Mouse (Mus musculus): Measurements from ENCODE around the gene Synj2. TPM values are rescaled to one million over a fixed set of nuclear protein-coding genes. Genes with fewer than 3 reads are reported as not detected.

Gene Synj2
- total RNA-seq, 2 experiments from 2014 or later, result 30.0 to 31.4 TPM

- no peak for DNase-seq
These were observed 5.4 kb upstream of the Synj2 start for GRCm38 (mm10) chr17:5935680-5936079.

- no peak for DNase-seq
These were observed 4.8 kb upstream of the Synj2 start for GRCm38 (mm10) chr17:5936276-5936675.

GRCm38 (mm10) chr17:5937441-5937840 lies 3.6 kb upstream of the Synj2 start:
- no peak for DNase-seq

GRCm38 (mm10) chr17:5939871-5940270 lies 1.2 kb upstream of the Synj2 start:
- DNase-seq, result no peak

GRCm38 (mm10) chr17:5940792-5941191 lies 288 bp upstream of the Synj2 start:
- DNase-seq, result peak; percentile 82

GRCm38 (mm10) chr17:5942156-5942555 lies 1.1 kb downstream of the Synj2 start:
- no peak for DNase-seq

- no peak for DNase-seq
These were observed 2.0 kb downstream of the Synj2 start for GRCm38 (mm10) chr17:5943053-5943452.

- no peak for DNase-seq
These were observed 6.0 kb downstream of the Synj2 start for GRCm38 (mm10) chr17:5947039-5947438.

- DNase-seq, result no peak
These were observed 11.4 kb downstream of the Synj2 start for GRCm38 (mm10) chr17:5952455-5952854.

GRCm38 (mm10) chr17:5956350-5957000 lies 15.4 kb downstream of the Synj2 start:
- no peak for DNase-seq

- no peak for DNase-seq
These were observed 16.0 kb downstream of the Synj2 start for GRCm38 (mm10) chr17:5957097-5957496.

GRCm38 (mm10) chr17:5958229-5958628 lies 17.1 kb downstream of the Synj2 start:
- no peak for DNase-seq

- DNase-seq, result no peak
These were observed 17.6 kb downstream of the Synj2 start for GRCm38 (mm10) chr17:5958636-5959035.

- DNase-seq, result no peak
These were observed 18.0 kb downstream of the Synj2 start for GRCm38 (mm10) chr17:5959096-5959495.

GRCm38 (mm10) chr17:5959802-5960201 lies 18.7 kb downstream of the Synj2 start:
- DNase-seq, result no peak

GRCm38 (mm10) chr17:5963766-5964165 lies 22.7 kb downstream of the Synj2 start:
- DNase-seq, result no peak

- DNase-seq, result no peak
These were observed 24.2 kb downstream of the Synj2 start for GRCm38 (mm10) chr17:5965084-5965781.

GRCm38 (mm10) chr17:5966706-5967105 lies 25.6 kb downstream of the Synj2 start:
- no peak for DNase-seq

GRCm38 (mm10) chr17:5968562-5968961 lies 27.5 kb downstream of the Synj2 start:
- DNase-seq, result no peak

- no peak for DNase-seq
These were observed 28.2 kb downstream of the Synj2 start for GRCm38 (mm10) chr17:5969246-5969645.

GRCm38 (mm10) chr17:5970298-5970821 lies 29.3 kb downstream of the Synj2 start:
- no peak for DNase-seq

- no peak for DNase-seq
These were observed 32.5 kb downstream of the Synj2 start for GRCm38 (mm10) chr17:5973536-5973935.

- peak; percentile 45 for DNase-seq
These were observed 34.3 kb downstream of the Synj2 start for GRCm38 (mm10) chr17:5975099-5975977.

Measured in gastrocnemius, postnatal 10 days (tissue).